Mouse (Mus musculus): Measurements from ENCODE around the gene Mecom. TPM values are rescaled to one million over a fixed set of nuclear protein-coding genes. Genes with fewer than 3 reads are reported as not detected.

Gene Mecom
- polyA plus RNA-seq, 1 experiment = 0.47 TPM

- 82% methylated on average over 9 of the region's 9 CpGs for WGBS
Observed at GRCm38 (mm10) chr3:30107945-30108670, 439.7 kb downstream of the Mecom start.

GRCm38 (mm10) chr3:30106481-30106880 lies 441.3 kb downstream of the Mecom start:
- no peak for TF ChIP-seq CTCF (IDR thresholded peaks at IDR 0.05; ENCODE audit: extremely low read depth, insufficient read depth, insufficient read length, insufficient replicate concordance)
- no peak for TF ChIP-seq POLR2A (IDR thresholded peaks at IDR 0.05; ENCODE audit: low read depth, low read length)
- Histone ChIP-seq H3K27ac (ENCODE audit: insufficient read depth, low read length) (no peak overlapping the region), H3K4me3 (ENCODE audit: extremely low read depth, insufficient read depth, insufficient read length) (no peak overlapping the region), H3K27me3 (ENCODE audit: control insufficient read depth, insufficient read depth, low read length) (no peaks in the 10 kb centered on the region), H3K4me1 (ENCODE audit: control insufficient read depth, insufficient read depth, insufficient read length) (no peaks in the 10 kb centered on the region), H3K36me3 (ENCODE audit: control insufficient read depth, insufficient read depth, low read length) (no peaks in the 10 kb centered on the region)
- 64% methylated on average over 18 of the region's 18 CpGs for WGBS
- no peak for DNase-seq (ENCODE audit: low read depth in 1 of 2, low spot score in 2 of 2)

More at GRCm38 (mm10) chr3:30107945-30108670, 439.7 kb downstream of the Mecom start:
- no peaks in the 10 kb centered on the region for H3K4me1 ChIP-seq (ENCODE audit: control insufficient read depth, insufficient read depth, insufficient read length)
- H3K4me3 ChIP-seq (ENCODE audit: extremely low read depth, insufficient read depth, insufficient read length) = no peak overlapping the region
- H3K36me3 ChIP-seq (ENCODE audit: control insufficient read depth, insufficient read depth, low read length) = no peaks in the 10 kb centered on the region
- H3K27ac ChIP-seq (ENCODE audit: insufficient read depth, low read length) = no peak overlapping the region
- TF ChIP-seq POLR2A (IDR thresholded peaks at IDR 0.05; ENCODE audit: low read depth, low read length) (no peak), CTCF (IDR thresholded peaks at IDR 0.05; ENCODE audit: extremely low read depth, insufficient read depth, insufficient read length, insufficient replicate concordance) (no peak)
- no peak for DNase-seq (ENCODE audit: low read depth in 1 of 2, low spot score in 2 of 2)
- H3K27me3 ChIP-seq (ENCODE audit: control insufficient read depth, insufficient read depth, low read length) = no peaks in the 10 kb centered on the region

- Histone ChIP-seq H3K27me3 (ENCODE audit: control insufficient read depth, insufficient read depth, low read length) (no peaks in the 10 kb centered on the region), H3K4me1 (ENCODE audit: control insufficient read depth, insufficient read depth, insufficient read length) (no peaks in the 10 kb centered on the region), H3K4me3 (ENCODE audit: extremely low read depth, insufficient read depth, insufficient read length) (no peak overlapping the region), H3K27ac (ENCODE audit: insufficient read depth, low read length) (no peak overlapping the region), H3K36me3 (ENCODE audit: control insufficient read depth, insufficient read depth, low read length) (no peaks in the 10 kb centered on the region)
- TF ChIP-seq CTCF (IDR thresholded peaks at IDR 0.05; ENCODE audit: extremely low read depth, insufficient read depth, insufficient read length, insufficient replicate concordance) (no peak), POLR2A (IDR thresholded peaks at IDR 0.05; ENCODE audit: low read depth, low read length) (no peak)
- 57% methylated on average over 1 of the region's 1 CpGs for WGBS
- no peak for DNase-seq (ENCODE audit: low read depth in 1 of 2, low spot score in 2 of 2)
Observed at GRCm38 (mm10) chr3:30105859-30106258, 441.9 kb downstream of the Mecom start.

GRCm38 (mm10) chr3:30105194-30105823 lies 442.5 kb downstream of the Mecom start:
- Histone ChIP-seq H3K27ac (ENCODE audit: insufficient read depth, low read length) (no peak overlapping the region), H3K4me3 (ENCODE audit: extremely low read depth, insufficient read depth, insufficient read length) (no peak overlapping the region), H3K4me1 (ENCODE audit: control insufficient read depth, insufficient read depth, insufficient read length) (no peaks in the 10 kb centered on the region), H3K27me3 (ENCODE audit: control insufficient read depth, insufficient read depth, low read length) (no peaks in the 10 kb centered on the region), H3K36me3 (ENCODE audit: control insufficient read depth, insufficient read depth, low read length) (no peaks in the 10 kb centered on the region)
- no peak for DNase-seq (ENCODE audit: low read depth in 1 of 2, low spot score in 2 of 2)
- 6% methylated on average over 15 of the region's 15 CpGs for WGBS
- no peak for TF ChIP-seq POLR2A (IDR thresholded peaks at IDR 0.05; ENCODE audit: low read depth, low read length)
- TF ChIP-seq CTCF (IDR thresholded peaks at IDR 0.05; ENCODE audit: extremely low read depth, insufficient read depth, insufficient read length, insufficient replicate concordance) = no peak

- H3K27me3 ChIP-seq (ENCODE audit: control insufficient read depth, insufficient read depth, low read length) = no peaks in the 10 kb centered on the region
- H3K27ac ChIP-seq (ENCODE audit: insufficient read depth, low read length) = no peak overlapping the region
- WGBS = 68% methylated on average over 4 of the region's 4 CpGs
- H3K4me3 ChIP-seq (ENCODE audit: extremely low read depth, insufficient read depth, insufficient read length) = no peak overlapping the region
- TF ChIP-seq POLR2A (IDR thresholded peaks at IDR 0.05; ENCODE audit: low read depth, low read length) (no peak), CTCF (IDR thresholded peaks at IDR 0.05; ENCODE audit: extremely low read depth, insufficient read depth, insufficient read length, insufficient replicate concordance) (no peak)
- no peaks in the 10 kb centered on the region for H3K4me1 ChIP-seq (ENCODE audit: control insufficient read depth, insufficient read depth, insufficient read length)
- no peak for DNase-seq (ENCODE audit: low read depth in 1 of 2, low spot score in 2 of 2)
- no peaks in the 10 kb centered on the region for H3K36me3 ChIP-seq (ENCODE audit: control insufficient read depth, insufficient read depth, low read length)
Observed at GRCm38 (mm10) chr3:30104515-30105098, 443.2 kb downstream of the Mecom start.

GRCm38 (mm10) chr3:30101146-30101545 lies 446.7 kb downstream of the Mecom start:
- TF ChIP-seq POLR2A (IDR thresholded peaks at IDR 0.05; ENCODE audit: low read depth, low read length) (no peak), CTCF (IDR thresholded peaks at IDR 0.05; ENCODE audit: extremely low read depth, insufficient read depth, insufficient read length, insufficient replicate concordance) (no peak)
- DNase-seq (ENCODE audit: low read depth in 1 of 2, low spot score in 2 of 2) = no peak
- WGBS = 83% methylated on average over 4 of the region's 4 CpGs

More at GRCm38 (mm10) chr3:30101146-30101545, 446.7 kb downstream of the Mecom start:
- H3K27me3 ChIP-seq (ENCODE audit: control insufficient read depth, insufficient read depth, low read length) = no peaks in the 10 kb centered on the region
- H3K4me3 ChIP-seq (ENCODE audit: extremely low read depth, insufficient read depth, insufficient read length) = no peak overlapping the region
- no peaks in the 10 kb centered on the region for H3K4me1 ChIP-seq (ENCODE audit: control insufficient read depth, insufficient read depth, insufficient read length)
- H3K36me3 ChIP-seq (ENCODE audit: control insufficient read depth, insufficient read depth, low read length) = no peaks in the 10 kb centered on the region
- no peak overlapping the region for H3K27ac ChIP-seq (ENCODE audit: insufficient read depth, low read length)
